In genomic region chr8:125705816-125706215, GRCm38 (mm10) we compare ENCODE assay signal across 15 mouse cellular contexts.
"Had no signal": no experiment of that assay in that cellular context is flagged by ENCODE, and none has a peak within 500 bp of the region (broad histone marks: within the 10 kb centered on the region; RNA-seq: fewer than 3 reads in every experiment).

No protein-coding gene starts in this region.

- H3K4me2 ChIP-seq: neural tube, embryonic 15.5 days; stomach, embryonic 15.5 days had no signal

- H3K9me3 ChIP-seq: neural tube, embryonic 15.5 days; stomach, embryonic 15.5 days had no signal

- H3K9ac ChIP-seq: neural tube, embryonic 15.5 days; stomach, embryonic 15.5 days had no signal

- H3K36me3 ChIP-seq: neural tube, embryonic 15.5 days; stomach, embryonic 15.5 days had no signal

- DNase-seq: retina, postnatal 1 day; right cerebral cortex, adult 18-20 months; right cerebral cortex, postnatal 14 days; right cerebral cortex, postnatal 25 days; right cerebral cortex, postnatal 4 days; spleen, adult 18-20 months; thymus, adult 18-20 months; thymus, adult 2 months; thymus, postnatal 14 days; thymus, postnatal 25 days; thymus, postnatal 36 days; thymus, postnatal 4 days had no signal

- H3K27me3 ChIP-seq: neural tube, embryonic 15.5 days; stomach, embryonic 15.5 days had no signal

- H3K4me3 ChIP-seq: neural tube, embryonic 15.5 days; stomach, embryonic 15.5 days had no signal

- H3K4me1 ChIP-seq: stomach, embryonic 15.5 days had no signal

- H3K27ac ChIP-seq: neural tube, embryonic 15.5 days; stomach, embryonic 15.5 days; stomach, postnatal 0 days had no signal
